Mouse (Mus musculus): ENCODE results near the gene Zfp579. TPM values are rescaled to one million over a fixed set of nuclear protein-coding genes. Genes with fewer than 3 reads are reported as not detected.
A peak's percentile ranks its signal among the peaks of the same experiment; 100 is the strongest.
"Not testable (repeated sequence)": the region's sequence is repeated elsewhere in the genome, so short reads cannot be mapped to it uniquely, and the experiment has no call there.

Gene Zfp579
- total and polyA plus RNA-seq, 3 experiments, result 12.3 to 51.8 (median 14.0) TPM

GRCm38 (mm10) chr7:5029946-5030345 is 34.0 kb upstream of the Zfp579 start:
- no peak overlapping the region for H3K27ac ChIP-seq
- H3K79me2 ChIP-seq (replicated peaks; ENCODE audit: control insufficient read depth, insufficient read depth, low read length), result peaks cover 3% of the 10 kb centered on the region
- no peak for DNase-seq
- H3K4me1 ChIP-seq (ENCODE audit: control insufficient read depth, insufficient read depth, low read length), result no peaks in the 10 kb centered on the region
- intact Hi-C loops (cut with DNase I), result no loop called here
- no peak overlapping the region for H3K9ac ChIP-seq (ENCODE audit: low read depth, low read length)
- 94% methylated on average over 21 of the region's 21 CpGs for WGBS
- TF ChIP-seq POLR2A (IDR thresholded peaks at IDR 0.05; ENCODE audit: insufficient read depth, low read depth, low read length) (no peak), EP300 (IDR thresholded peaks at IDR 0.05; ENCODE audit: insufficient read depth, low read depth, low read length) (no peak), CTCF (IDR thresholded peaks at IDR 0.05) (no peak)
- no peaks in the 10 kb centered on the region for H3K36me3 ChIP-seq (ENCODE audit: control insufficient read depth, insufficient read depth, low read length)
- no peaks in the 10 kb centered on the region for H3K27me3 ChIP-seq (ENCODE audit: control insufficient read depth, insufficient read depth, low read length)
- H3K4me3 ChIP-seq, result no peak overlapping the region

- no peak for DNase-seq
- Histone ChIP-seq H3K79me2 (replicated peaks; ENCODE audit: control insufficient read depth, insufficient read depth, low read length) (peaks cover 3% of the 10 kb centered on the region), H3K9ac (ENCODE audit: low read depth, low read length) (no peak overlapping the region), H3K36me3 (ENCODE audit: control insufficient read depth, insufficient read depth, low read length) (no peaks in the 10 kb centered on the region), H3K27ac (no peak overlapping the region), H3K4me3 (no peak overlapping the region), H3K27me3 (ENCODE audit: control insufficient read depth, insufficient read depth, low read length) (no peaks in the 10 kb centered on the region), H3K4me1 (ENCODE audit: control insufficient read depth, insufficient read depth, low read length) (no peaks in the 10 kb centered on the region)
- TF ChIP-seq POLR2A (IDR thresholded peaks at IDR 0.05; ENCODE audit: insufficient read depth, low read depth, low read length) (no peak), EP300 (IDR thresholded peaks at IDR 0.05; ENCODE audit: insufficient read depth, low read depth, low read length) (no peak), CTCF (IDR thresholded peaks at IDR 0.05) (no peak)
- intact Hi-C loops (cut with DNase I), result no loop called here
- WGBS, result 94% methylated on average over 22 of the region's 22 CpGs
Observed at GRCm38 (mm10) chr7:5029543-5029942, 33.6 kb upstream of the Zfp579 start.

GRCm38 (mm10) chr7:5021197-5021596 is 25.2 kb upstream of the Zfp579 start:
- Histone ChIP-seq H3K27me3 (ENCODE audit: control insufficient read depth, insufficient read depth, low read length) (no peaks in the 10 kb centered on the region), H3K4me1 (ENCODE audit: control insufficient read depth, insufficient read depth, low read length) (peaks cover 4% of the 10 kb centered on the region; the same call in 1 of the 2 replicates), H3K27ac (peak overlapping the region; percentile 98), H3K36me3 (ENCODE audit: control insufficient read depth, insufficient read depth, low read length) (no peaks in the 10 kb centered on the region), H3K79me2 (replicated peaks; ENCODE audit: control insufficient read depth, insufficient read depth, low read length) (peaks cover 1% of the 10 kb centered on the region; the same call in 1 of the 2 replicates), H3K4me3 (peak overlapping the region; percentile 87), H3K9ac (ENCODE audit: low read depth, low read length) (no peak overlapping the region; the same call in 1 of the 2 replicates)
- intact Hi-C loops (cut with DNase I), result loop anchor here (2.0 kb wide), 1 partner anchor 18 kb away; the partner anchor contains the start of gene Zfp784
- DNase-seq, result no peak
- TF ChIP-seq CTCF (IDR thresholded peaks at IDR 0.05), result no peak
- WGBS, result 39% methylated on average over 5 of the region's 5 CpGs

- Histone ChIP-seq H3K9ac (ENCODE audit: low read depth, low read length) (peak overlapping the region; percentile 85), H3K4me3 (peak overlapping the region; percentile 87), H3K79me2 (replicated peaks; ENCODE audit: control insufficient read depth, insufficient read depth, low read length) (peaks cover 1% of the 10 kb centered on the region; the same call in 1 of the 2 replicates), H3K27ac (peak overlapping the region; percentile 98), H3K36me3 (ENCODE audit: control insufficient read depth, insufficient read depth, low read length) (no peaks in the 10 kb centered on the region), H3K27me3 (ENCODE audit: control insufficient read depth, insufficient read depth, low read length) (no peaks in the 10 kb centered on the region), H3K4me1 (ENCODE audit: control insufficient read depth, insufficient read depth, low read length) (peaks cover 4% of the 10 kb centered on the region; the same call in 1 of the 2 replicates)
- TF ChIP-seq POLR2A (IDR thresholded peaks at IDR 0.05; ENCODE audit: insufficient read depth, low read depth, low read length) (no peak), CTCF (IDR thresholded peaks at IDR 0.05) (no peak), EP300 (IDR thresholded peaks at IDR 0.05; ENCODE audit: insufficient read depth, low read depth, low read length) (no peak)
- DNase-seq, result no peak
- intact Hi-C loops (cut with DNase I), result loop anchor here (2.0 kb wide), 1 partner anchor 18 kb away; the partner anchor contains the start of gene Zfp784
- WGBS, result 0% methylated on average over 15 of the region's 15 CpGs
Observed at GRCm38 (mm10) chr7:5020685-5021084, 24.7 kb upstream of the Zfp579 start.

GRCm38 (mm10) chr7:5020000-5020681 is 24.2 kb upstream of the Zfp579 start, which contains the start of the genes Zfp865 and Ccdc106:
TSS of gene Zfp865 (plus strand) at chr7:5020376.
TSS of gene Ccdc106 (plus strand) at chr7:5020553.
- WGBS, result under 1% methylated on average over 49 of the region's 49 CpGs
- Histone ChIP-seq H3K9ac (ENCODE audit: low read depth, low read length) (peak within 1 kb of the TSS; percentile 85), H3K36me3 (ENCODE audit: control insufficient read depth, insufficient read depth, low read length) (no peaks in the 10 kb centered on the region), H3K4me3 (peak within 1 kb of the TSS; percentile 87), H3K27ac (peak within 1 kb of the TSS; percentile 98), H3K4me1 (ENCODE audit: control insufficient read depth, insufficient read depth, low read length) (peaks cover 4% of the 10 kb centered on the region; the same call in 1 of the 2 replicates), H3K27me3 (ENCODE audit: control insufficient read depth, insufficient read depth, low read length) (no peaks in the 10 kb centered on the region), H3K79me2 (replicated peaks; ENCODE audit: control insufficient read depth, insufficient read depth, low read length) (no peaks in the 10 kb centered on the region; the same call in 1 of the 2 replicates)
- intact Hi-C loops (cut with DNase I), result loop anchor here (2.0 to 10.0 kb wide), 2 partner anchors 19 to 365 kb away; partner anchors contain the start of genes Ppp6r1 and Zfp784
- TF ChIP-seq POLR2A (IDR thresholded peaks at IDR 0.05; ENCODE audit: insufficient read depth, low read depth, low read length) (peak; percentile 89), CTCF (IDR thresholded peaks at IDR 0.05) (no peak), EP300 (IDR thresholded peaks at IDR 0.05; ENCODE audit: insufficient read depth, low read depth, low read length) (peak; percentile 51; the same call in 1 of the 2 replicates)
- DNase-seq, result peak; percentile 98 to 100

- intact Hi-C loops (cut with DNase I), result loop anchor here (10.0 kb wide), 1 partner anchor 365 kb away; the partner anchor contains the start of gene Ppp6r1
- WGBS, result 31% methylated on average over 8 of the region's 8 CpGs
Observed at GRCm38 (mm10) chr7:5019576-5019975, 23.6 kb upstream of the Zfp579 start.

More at GRCm38 (mm10) chr7:5019576-5019975, 23.6 kb upstream of the Zfp579 start:
- not testable (repeated sequence) for H3K36me3 ChIP-seq (ENCODE audit: control insufficient read depth, insufficient read depth, low read length); H3K9ac ChIP-seq (ENCODE audit: low read depth, low read length); H3K27me3 ChIP-seq (ENCODE audit: control insufficient read depth, insufficient read depth, low read length); H3K79me2 ChIP-seq (replicated peaks; ENCODE audit: control insufficient read depth, insufficient read depth, low read length); H3K4me1 ChIP-seq (ENCODE audit: control insufficient read depth, insufficient read depth, low read length)
- peak in 1 of 2 experiments; percentile 31 for DNase-seq
- peak overlapping the region; percentile 98 for H3K27ac ChIP-seq
- peak overlapping the region; percentile 87 for H3K4me3 ChIP-seq
